Mouse (Mus musculus): ENCODE data around the gene 2010315B03Rik. TPM values are rescaled to one million over a fixed set of nuclear protein-coding genes. Genes with fewer than 3 reads are reported as not detected.

2010315B03Rik gene
- polyA plus RNA-seq, 1 experiment, result 30.0 TPM

Other genes starting within 250 kb of the 2010315B03Rik start
- 10.9 and 11.1 TPM in 2 replicates for gene Ccr2, start 210.7 kb downstream of the 2010315B03Rik start, polyA plus RNA-seq (2012; rRNA removed)
- gene Ccr5, start 191.2 kb downstream of the 2010315B03Rik start, polyA plus RNA-seq (2012; rRNA removed), result 2.9 and 5.2 TPM in 2 replicates
- gene Ppp2r3d, start 164.2 kb upstream of the 2010315B03Rik start, polyA plus RNA-seq (2012; rRNA removed), result 137 and 145 TPM in 2 replicates
- not detected in 2 replicates for gene Gm21836, start 181.1 kb upstream of the 2010315B03Rik start, polyA plus RNA-seq (2012; rRNA removed)